Mouse (Mus musculus) liver, adult 2 months (tissue): ENCODE results near the gene Fbxo47.

ENCODE experiments used
- CTCF ChIP-seq: fragments of 200-500 bp; IDR thresholded peaks from 2 replicates; pipeline ENCODE4 v1.5.1; 2011; ENCODE audit warnings: low read depth, low read length, control low read depth
- POLR2A ChIP-seq: fragments of 200-500 bp; IDR thresholded peaks from 2 replicates; pipeline ENCODE4 v1.6.1; 2011; ENCODE audit warnings: low read length, control low read depth; ENCODE audit not compliant: insufficient read depth; ENCODE audit errors: extremely low read depth

GRCm38 (mm10) chr11:97877341-97877740, 6.6 kb downstream of the Fbxo47 start:
- TF ChIP-seq CTCF (no peak), POLR2A (no peak)
